Mouse (Mus musculus) forebrain, embryonic 16.5 days (tissue): ENCODE measurements at regions not wholly inside any gene's neighbourhood (a gene's known extent, or its start where the extent isn't known, plus 50 kb on each side); places are given as distances from the start of the nearest gene placed in this dataset. TPM values are rescaled to one million over a fixed set of nuclear protein-coding genes. Genes with fewer than 3 reads are reported as not detected.

Experiments
- ATAC-seq: fragments of 200-750 bp; cut with Nextera tagmentation; 2 replicates; pipeline ENCODE4 v1.8.0; 2017; ENCODE audit warnings: mild to moderate bottlenecking, moderate library complexity
- H3K27ac ChIP-seq: fragments of 300-500 bp; sonication (generic); 2 replicates; pipeline ENCODE4 v1.5.1; 2014; ENCODE audit warnings: low read length, control low read depth
- H3K27me3 ChIP-seq: fragments of 300-500 bp; sonication (generic); replicated peaks from 2 replicates; pipeline ENCODE4 v1.6.1; 2014; ENCODE audit warnings: low read length; ENCODE audit not compliant: control insufficient read depth, insufficient read depth
- H3K36me3 ChIP-seq: fragments of 300-500 bp; sonication (generic); 2 replicates; pipeline ENCODE4 v1.6.1; 2014; ENCODE audit not compliant: control insufficient read depth, insufficient read depth
- H3K4me1 ChIP-seq: fragments of 300-500 bp; sonication (generic); replicated peaks from 2 replicates; pipeline ENCODE4 v1.6.1; 2014; ENCODE audit warnings: low read length; ENCODE audit not compliant: control insufficient read depth, insufficient read depth
- H3K4me2 ChIP-seq: fragments of 300-500 bp; sonication (generic); 2 replicates; pipeline ENCODE4 v1.6.1; 2014; ENCODE audit warnings: mild to moderate bottlenecking, low read length, control low read depth
- H3K4me3 ChIP-seq: fragments of 300-500 bp; sonication (generic); replicated peaks from 2 replicates; pipeline ENCODE4 v1.5.1; 2014; ENCODE audit warnings: mild to moderate bottlenecking, low read length, control low read depth
- H3K9ac ChIP-seq: fragments of 300-500 bp; sonication (generic); replicated peaks from 2 replicates; pipeline ENCODE4 v1.6.1; 2014; ENCODE audit warnings: low read depth, low read length, control low read depth
- H3K9me3 ChIP-seq: fragments of 300-500 bp; sonication (generic); 2 replicates; pipeline ENCODE4 v1.6.1; 2016; ENCODE audit warnings: low read length; ENCODE audit not compliant: control insufficient read depth
- WGBS: fragments of 180-500 bp; shearing (Covaris S2); extraction: QIAGEN DNeasy Blood & Tissue Kit; methylation state at CpG from one replicate; pipeline ENCODE4 v1.1.7; 2014; 5-methylcytosine and 5-hydroxymethylcytosine counted together
- microRNA-seq: library from miRNA; unstranded; fragments of <30 nt; microRNA quantifications from one replicate; pipeline ENCODE4, GENCODE M21; 2017

DNA sequence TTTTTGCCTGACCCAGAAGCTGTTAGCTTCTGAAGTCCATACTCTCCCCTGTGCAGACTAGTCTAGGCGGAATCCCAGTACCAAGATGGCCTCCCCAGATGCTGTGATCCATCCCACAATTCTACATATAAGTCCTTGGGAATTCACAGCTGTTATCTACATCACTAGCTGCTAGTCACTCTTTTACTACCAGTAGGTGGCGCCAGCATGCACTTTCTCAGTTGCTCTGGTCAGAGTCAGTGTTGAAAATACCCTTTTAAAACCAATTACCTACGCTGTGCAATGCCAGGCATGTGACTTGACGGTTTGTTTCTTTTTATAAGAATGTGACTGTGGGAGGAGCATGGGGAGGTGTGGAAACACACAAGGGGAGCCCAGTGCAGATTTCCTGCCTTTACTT is 348.3 kb downstream of the Xylt1 start:
- Histone ChIP-seq H3K9me3 (no peaks in the 10 kb centered on the region), H3K9ac (no peak overlapping the region), H3K4me3 (no peak overlapping the region), H3K27ac (no peak overlapping the region), H3K36me3 (no peaks in the 10 kb centered on the region), H3K27me3 (no peaks in the 10 kb centered on the region), H3K4me2 (no peak overlapping the region), H3K4me1 (no peaks in the 10 kb centered on the region)
- ATAC-seq, result no peak
- WGBS, result 88% methylated on average over 4 of the region's 4 CpGs

Small RNA genes lying in the stretch of these regions (microRNA-seq; reads per million reads assigned to microRNA genes)
- not detected for gene Gm24063
